Comparison of ENCODE assay signal across 8 mouse cellular contexts in genomic region chr6:4407748-4408147, GRCm38 (mm10).
DNase-seq lines count a peak whose midpoint lies in the region; ATAC-seq and TF ChIP-seq lines count a peak whose summit lies in the region.

No protein-coding gene starts in this region.

- DNase-seq in cerebellum, adult 9-11 months: no peak
- peak; percentile 44 for DNase-seq in layer of hippocampus, adult 9-10 months (ENCODE audit: low spot score)
- no peak for DNase-seq in layer of hippocampus, postnatal 36 days
- DNase-seq in brain, embryonic 14.5 days (ENCODE audit: low read depth): peak; percentile 42
- DNase-seq in lung, postnatal 14 days: peak; percentile 56
- no peak for DNase-seq in frontal cortex, postnatal 36 days (ENCODE audit: low spot score in 2 of 2)
- no peak for DNase-seq in right cerebral cortex, adult 18-20 months

- ATAC-seq in cerebellum, adult (ENCODE audit: insufficient number of reproducible peaks, low FRiP score, low TSS enrichment): peak; percentile 77

- TF ChIP-seq CTCF in brain, embryonic 14.5 days (IDR thresholded peaks at IDR 0.05; ENCODE audit: borderline replicate concordance, extremely low read depth, insufficient read depth, insufficient read length): peak; percentile 36; the same call in 1 of the 2 replicates

- no peak for TF ChIP-seq POLR2A in brain, embryonic 14.5 days (IDR thresholded peaks at IDR 0.05; ENCODE audit: borderline replicate concordance, extremely low read depth, insufficient read depth, insufficient read length, poor library complexity, severe bottlenecking)

Comparison
In these comparisons a context has a peak if more than half of its experiments do, and no peak if none do; other contexts are left out.
1. DNase-seq: peak in layer of hippocampus, adult 9-10 months (single experiment), brain, embryonic 14.5 days (single experiment) and lung, postnatal 14 days (single experiment); none in cerebellum, adult 9-11 months (single experiment), layer of hippocampus, postnatal 36 days (0 of 2), frontal cortex, postnatal 36 days (0 of 2) and right cerebral cortex, adult 18-20 months (single experiment).